Mouse (Mus musculus) MEL (cell line): ENCODE measurements around the gene Trp53i13. TPM values are rescaled to one million over a fixed set of nuclear protein-coding genes. Genes with fewer than 3 reads are reported as not detected.
A peak's percentile ranks its signal among the peaks of the same experiment; 100 is the strongest.

ENCODE experiments used
- DNase-seq: peaks from one replicate; pipeline ENCODE4 v3.0.0; 2011; ENCODE audit warnings: low read depth, low spot score
- H3K27ac ChIP-seq: 2 replicates; pipeline ENCODE4 v1.5.1; 2012; ENCODE audit warnings: low read depth, mild to moderate bottlenecking, control low read depth, low read length, moderate library complexity; ENCODE audit not compliant: control insufficient read depth
- H3K27me3 ChIP-seq, 2 experiments: fragments of 150-350 bp in 1 of 2; sonication (generic) in 1 of 2; 2 replicates each; pipeline ENCODE4 v1.6.1; 2012; ENCODE audit warnings: low read length in 2 of 2, mild to moderate bottlenecking in 2 of 2, improper control_type of control experiment in 1 of 2, moderate library complexity in 1 of 2; ENCODE audit not compliant: insufficient read depth in 2 of 2, control insufficient read depth in 1 of 2
- H3K36me3 ChIP-seq, 2 experiments: 2 replicates each; pipeline ENCODE4 v1.6.1; 2012 to 2014; ENCODE audit warnings: low read length in 2 of 2, improper control_type of control experiment in 1 of 2, inconsistent platforms in 1 of 2, mild to moderate bottlenecking in 1 of 2; ENCODE audit not compliant: insufficient read depth in 2 of 2, control insufficient read depth in 1 of 2
- H3K4me1 ChIP-seq, 2 experiments: fragments of 150-350 bp in 1 of 2; sonication (generic) in 1 of 2; 2 replicates each; pipeline ENCODE4 v1.6.1; 2012; ENCODE audit warnings: low read length in 2 of 2, improper control_type of control experiment in 1 of 2, mild to moderate bottlenecking in 1 of 2; ENCODE audit not compliant: insufficient read depth in 2 of 2, control insufficient read depth in 1 of 2
- H3K4me3 ChIP-seq, 2 experiments: fragments of 150-350 bp in 1 of 2; sonication (generic) in 1 of 2; 2 replicates each; pipeline ENCODE4 v1.5.1; 2012; ENCODE audit warnings: low read depth in 2 of 2, low read length in 2 of 2, mild to moderate bottlenecking in 2 of 2, moderate library complexity in 2 of 2, control low read depth in 1 of 2, improper control_type of control experiment in 1 of 2; ENCODE audit not compliant: control insufficient read depth in 1 of 2, insufficient read depth in 1 of 2
- H3K79me2 ChIP-seq: 2 replicates; pipeline ENCODE4 v1.6.1; 2012; ENCODE audit warnings: mild to moderate bottlenecking, low read length, moderate library complexity; ENCODE audit not compliant: control insufficient read depth, poor library complexity, insufficient read depth
- H3K9ac ChIP-seq: 2 replicates; pipeline ENCODE4 v1.6.1; 2012; ENCODE audit warnings: low read depth, mild to moderate bottlenecking, control low read depth, low read length, moderate library complexity; ENCODE audit not compliant: control insufficient read depth, poor library complexity, severe bottlenecking
- H3K9me3 ChIP-seq: fragments of 150-350 bp; sonication (generic); replicated peaks from 2 replicates; pipeline ENCODE4 v1.6.1; 2012; ENCODE audit warnings: mild to moderate bottlenecking, low read length, improper control_type of control experiment, moderate library complexity; ENCODE audit not compliant: insufficient read depth
- CHD1 ChIP-seq: IDR thresholded peaks from 2 replicates; pipeline ENCODE4 v1.6.1; 2012; ENCODE audit warnings: low read depth, mild to moderate bottlenecking, inconsistent platforms, low read length, improper control_type of control experiment
- CTCF ChIP-seq, 3 experiments: IDR thresholded peaks in 2 of 3; conservative IDR thresholded peaks in 1 of 3; 2 replicates each; pipeline ENCODE4 v1.5.1; 2011 to 2012; ENCODE audit warnings: low read length in 3 of 3, low read depth in 2 of 3, mild to moderate bottlenecking in 2 of 3, improper control_type of control experiment in 1 of 3, inconsistent platforms in 1 of 3, mixed read lengths in 1 of 3, moderate library complexity in 1 of 3; ENCODE audit not compliant: control insufficient read depth in 1 of 3, insufficient read depth in 1 of 3, poor library complexity in 1 of 3, severe bottlenecking in 1 of 3
- E2F4 ChIP-seq: IDR thresholded peaks from 2 replicates; pipeline ENCODE4 v1.6.1; 2011; ENCODE audit warnings: low read depth, low read length, improper control_type of control experiment, borderline replicate concordance
- ELF1 ChIP-seq: IDR thresholded peaks from 2 replicates; pipeline ENCODE4 v1.6.1; 2014; ENCODE audit warnings: low read depth, mild to moderate bottlenecking, inconsistent platforms, low read length, improper control_type of control experiment, moderate library complexity
- GABPA ChIP-seq: IDR thresholded peaks from 2 replicates; pipeline ENCODE4 v1.6.1; 2012; ENCODE audit warnings: low read depth, mild to moderate bottlenecking, inconsistent platforms, low read length, improper control_type of control experiment, moderate library complexity
- HCFC1 ChIP-seq: IDR thresholded peaks from 2 replicates; pipeline ENCODE4 v1.6.1; 2012; ENCODE audit warnings: low read depth, mild to moderate bottlenecking, inconsistent platforms, low read length, improper control_type of control experiment, moderate library complexity
- JUND ChIP-seq: IDR thresholded peaks from 2 replicates; pipeline ENCODE4 v1.6.1; 2011; ENCODE audit warnings: low read depth, mild to moderate bottlenecking, improper control_type of control experiment, low read length
- MAX ChIP-seq: IDR thresholded peaks from 2 replicates; pipeline ENCODE4 v1.6.1; 2011; ENCODE audit warnings: low read length, improper control_type of control experiment
- MAZ ChIP-seq: IDR thresholded peaks from 2 replicates; pipeline ENCODE4 v1.6.1; 2012; ENCODE audit warnings: low read depth, mild to moderate bottlenecking, inconsistent platforms, low read length, improper control_type of control experiment
- MEF2A ChIP-seq: IDR thresholded peaks from 2 replicates; pipeline ENCODE4 v1.6.1; 2014; ENCODE audit warnings: low read depth, mild to moderate bottlenecking, inconsistent platforms, low read length, improper control_type of control experiment; ENCODE audit not compliant: poor library complexity, insufficient replicate concordance, severe bottlenecking; ENCODE audit errors: extremely low read depth
- MXI1 ChIP-seq: IDR thresholded peaks from 2 replicates; pipeline ENCODE4 v1.6.1; 2011; ENCODE audit warnings: mild to moderate bottlenecking, low read depth, low read length, improper control_type of control experiment
- MYB ChIP-seq: IDR thresholded peaks from 2 replicates; pipeline ENCODE4 v1.6.1; 2011; ENCODE audit warnings: mild to moderate bottlenecking, low read depth, low read length, improper control_type of control experiment
- MYC ChIP-seq: IDR thresholded peaks from 2 replicates; pipeline ENCODE4 v1.6.1; 2011; ENCODE audit warnings: low read depth, mild to moderate bottlenecking, low read length, improper control_type of control experiment, moderate library complexity
- NELFE ChIP-seq: IDR thresholded peaks from 2 replicates; pipeline ENCODE4 v1.6.1; 2011; ENCODE audit warnings: low read depth, low read length, improper control_type of control experiment
- POLR2A ChIP-seq, 2 experiments: IDR thresholded peaks; 2 replicates each; pipeline ENCODE4 v1.6.1; 2011 to 2012; ENCODE audit warnings: low read length in 2 of 2, mild to moderate bottlenecking in 2 of 2, control low read depth in 1 of 2, improper control_type of control experiment in 1 of 2, low read depth in 1 of 2, moderate library complexity in 1 of 2; ENCODE audit not compliant: control insufficient read depth in 1 of 2, insufficient read depth in 1 of 2, poor library complexity in 1 of 2
- POLR2AphosphoS2 ChIP-seq: IDR thresholded peaks from 2 replicates; pipeline ENCODE4 v1.6.1; 2011; ENCODE audit warnings: low read length, improper control_type of control experiment
- POLR2AphosphoS5 ChIP-seq: IDR thresholded peaks from 2 replicates; pipeline ENCODE4 v1.6.1; 2012; ENCODE audit warnings: low read depth, borderline replicate concordance, mild to moderate bottlenecking, inconsistent platforms, low read length, moderate library complexity, mixed read lengths
- RAD21 ChIP-seq: IDR thresholded peaks from 2 replicates; pipeline ENCODE4 v1.6.1; 2011; ENCODE audit warnings: mild to moderate bottlenecking, low read depth, low read length, improper control_type of control experiment
- RCOR1 ChIP-seq: IDR thresholded peaks from 2 replicates; pipeline ENCODE4 v1.6.1; 2012; ENCODE audit warnings: low read depth, mild to moderate bottlenecking, inconsistent platforms, low read length, improper control_type of control experiment
- SIN3A ChIP-seq: IDR thresholded peaks from 2 replicates; pipeline ENCODE4 v1.6.1; 2012; ENCODE audit warnings: low read length, improper control_type of control experiment, inconsistent platforms
- SMC3 ChIP-seq: IDR thresholded peaks from 2 replicates; pipeline ENCODE4 v1.6.1; 2011; ENCODE audit warnings: low read depth, low read length, improper control_type of control experiment
- TAL1 ChIP-seq: IDR thresholded peaks from 2 replicates; pipeline ENCODE4 v1.6.1; 2012; ENCODE audit warnings: mild to moderate bottlenecking, inconsistent platforms, low read length, moderate library complexity, mixed read lengths
- USF2 ChIP-seq, 2 experiments: IDR thresholded peaks; 2 replicates each; pipeline ENCODE4 v1.6.1; 2011 to 2012; ENCODE audit warnings: improper control_type of control experiment in 2 of 2, low read length in 2 of 2, borderline replicate concordance in 1 of 2, inconsistent platforms in 1 of 2, low read depth in 1 of 2, mild to moderate bottlenecking in 1 of 2; ENCODE audit not compliant: insufficient read depth in 1 of 2
- ZC3H11A ChIP-seq: IDR thresholded peaks from 2 replicates; pipeline ENCODE4 v1.6.1; 2012; ENCODE audit warnings: low read depth, mild to moderate bottlenecking, inconsistent platforms, low read length, improper control_type of control experiment
- ZKSCAN1 ChIP-seq: IDR thresholded peaks from 2 replicates; pipeline ENCODE4 v1.6.1; 2012; ENCODE audit warnings: low read depth, mild to moderate bottlenecking, inconsistent platforms, low read length, improper control_type of control experiment, moderate library complexity
- ZMIZ1 ChIP-seq: IDR thresholded peaks from 2 replicates; pipeline ENCODE4 v1.6.1; 2012; ENCODE audit warnings: low read depth, mild to moderate bottlenecking, inconsistent platforms, low read length, improper control_type of control experiment, moderate library complexity
- ZNF384 ChIP-seq: IDR thresholded peaks from 2 replicates; pipeline ENCODE4 v1.6.1; 2012; ENCODE audit warnings: low read depth, mild to moderate bottlenecking, inconsistent platforms, low read length, improper control_type of control experiment
- polyA plus RNA-seq, 2 experiments: library from polyadenylated mRNA; stranded (reverse) in 1 of 2; unstranded in 1 of 2; fragments of >175 nt in 1 of 2; fragments of >200 nt in 1 of 2; gene quantifications; 2 replicates each; pipeline versions ENCODE4 v1.2.1 to v1.2.4; 2012; ENCODE audit warnings: low replicate concordance in 2 of 2, low read depth in 1 of 2; ENCODE audit not compliant: insufficient read length in 2 of 2, insufficient read depth in 1 of 2, missing spikeins in 1 of 2
- total RNA-seq: library from RNA; depleted of rRNA; stranded (reverse); fragments of 300-350 nt; gene quantifications from 2 replicates; pipeline ENCODE4 v1.2.3, GENCODE M21; 2012

The Trp53i13 gene
- total and polyA plus RNA-seq, 3 experiments = 6.0 to 12.3 TPM; not detected in 1

GRCm38 (mm10) chr11:77525804-77526486, 10.2 kb upstream of the Trp53i13 start:
- DNase-seq = peak; percentile 60
- Histone ChIP-seq H3K27ac (no peak overlapping the region), H3K9me3 (no peaks in the 10 kb centered on the region), H3K9ac (no peak overlapping the region), H3K4me3 (no peak overlapping the region), H3K27me3 (no peaks in the 10 kb centered on the region), H3K4me1 (peaks cover 10 to 22% of the 10 kb centered on the region in 2 experiments; a peak in 3 of 4 replicates), H3K36me3 (peaks cover 0 to 18% of the 10 kb centered on the region in 2 experiments; a peak in 2 of 4 replicates), H3K79me2 (no peaks in the 10 kb centered on the region)
- TF ChIP-seq CTCF (IDR thresholded peaks at IDR 0.05 in 2 of 3, conservative IDR thresholded peaks at IDR 0.05 in 1 of 3; ENCODE audit: control insufficient read depth in 1 of 3, insufficient read depth in 1 of 3, low read depth in 2 of 3, low read length in 3 of 3, poor library complexity in 1 of 3, severe bottlenecking in 1 of 3) (peak; percentile 30 to 47 (median 33); a peak in 4 of 6 replicates), POLR2AphosphoS2 (no peak), MAX (peak; percentile 82), POLR2AphosphoS5 (no peak), POLR2A (IDR thresholded peaks at IDR 0.05; ENCODE audit: control insufficient read depth in 1 of 2, insufficient read depth in 1 of 2, low read depth in 1 of 2, low read length in 2 of 2, poor library complexity in 1 of 2) (no peak), NELFE (no peak), ZKSCAN1 (no peak), E2F4 (no peak), RCOR1 (no peak), ZMIZ1 (no peak), USF2 (IDR thresholded peaks at IDR 0.05; ENCODE audit: borderline replicate concordance in 1 of 2, insufficient read depth in 1 of 2, low read depth in 1 of 2, low read length in 2 of 2) (no peak), ELF1 (no peak), CHD1 (no peak), SMC3 (peak; percentile 54), TAL1 (no peak), HCFC1 (peak; percentile 36; the same call in 1 of the 2 replicates), SIN3A (0 out of 2 replicates have a peak, but pooled peaks have one; percentile 23), MYB (no peak), ZNF384 (no peak), JUND (no peak), MXI1 (peak; percentile 20; the same call in 1 of the 2 replicates), MAZ (no peak), MYC (peak; percentile 87), GABPA (no peak), ZC3H11A (0 out of 2 replicates have a peak, but pooled peaks have one; percentile 22), MEF2A (no peak), RAD21 (peak; percentile 51)
